In the genomic region with DNA sequence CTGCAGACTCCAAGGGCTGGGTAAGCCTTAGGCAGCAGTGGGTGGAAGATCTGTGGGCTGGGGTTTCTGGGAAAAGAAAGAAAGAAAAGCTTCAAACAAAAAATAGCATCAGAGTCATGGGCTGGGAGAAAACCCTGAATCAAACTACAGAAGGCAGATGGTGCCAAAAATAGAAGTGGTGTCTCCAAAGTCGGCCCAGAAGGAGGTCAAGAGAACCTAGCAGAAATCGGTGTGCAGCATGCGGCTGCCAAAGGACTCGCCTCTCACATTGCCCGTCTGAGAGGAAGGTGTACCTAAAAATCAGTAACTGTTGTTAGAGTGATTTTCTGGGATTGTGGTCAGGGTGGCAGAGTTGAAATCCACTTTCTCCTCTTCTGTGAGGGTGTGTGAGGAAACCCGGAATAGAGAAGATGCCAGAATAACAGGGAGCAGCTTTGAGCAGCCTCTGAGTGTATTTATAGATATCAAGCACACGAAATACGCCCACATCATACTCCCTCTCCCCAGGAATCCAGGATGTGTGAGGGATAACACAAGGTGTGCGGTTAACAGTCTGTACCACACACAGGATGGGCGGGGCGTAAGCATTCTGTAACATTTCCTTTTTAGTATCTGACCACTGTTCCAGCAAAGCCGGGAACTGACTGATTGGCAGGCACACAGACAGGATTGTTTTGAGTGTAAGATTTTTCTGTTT, we compare ENCODE assay signal across 10 mouse cellular contexts. TPM values are rescaled to one million over a fixed set of nuclear protein-coding genes. Genes with fewer than 3 reads are reported as not detected.
A peak's percentile ranks its signal among the peaks of the same experiment; 100 is the strongest.
DNase-seq lines count a peak whose midpoint lies in the region; ATAC-seq and TF ChIP-seq lines count a peak whose summit lies in the region.
"Had no signal": no experiment of that assay in that cellular context is flagged by ENCODE, and none has a peak within 500 bp of the region (broad histone marks: within the 10 kb centered on the region; RNA-seq: fewer than 3 reads in every experiment).

No protein-coding gene starts in this region.

- 77% methylated on average over 12 of the region's 12 CpGs for WGBS in intestine, embryonic 15.5 days
- 73% methylated on average over 12 of the region's 12 CpGs for WGBS in intestine, postnatal 0 days
- 90% methylated on average over 12 of the region's 12 CpGs for WGBS in midbrain, embryonic 11.5 days

- H3K9me3 ChIP-seq in intestine, embryonic 15.5 days: no peaks in the 10 kb centered on the region
- no peaks in the 10 kb centered on the region for H3K9me3 ChIP-seq in intestine, postnatal 0 days (ENCODE audit: control insufficient read depth)
- H3K9me3 ChIP-seq in midbrain, embryonic 11.5 days (ENCODE audit: control insufficient read depth, low read length): no peaks in the 10 kb centered on the region

- peak; percentile 33 for DNase-seq in cerebellum, adult 9-11 months
- no peak for DNase-seq in kidney, adult 9 months
- no peak for DNase-seq in neural tube, embryonic 10.5 days (ENCODE audit: extremely low spot score, low spot score)
- DNase-seq in midbrain, embryonic 11.5 days (ENCODE audit: low spot score, missing footprints): no peak

- 0 out of 2 replicates have a peak, but pooled peaks have one; percentile 25 for ATAC-seq in intestine, embryonic 15.5 days
- no peak for ATAC-seq in intestine, postnatal 0 days
- ATAC-seq in hematopoietic stem cell, adult 5-6 weeks (replicated peaks in 1 of 2; ENCODE audit: insufficient read depth in 1 of 2, low FRiP score in 2 of 2, low TSS enrichment in 1 of 2, low read depth in 1 of 2, poor library complexity in 2 of 2, severe bottlenecking in 2 of 2): peak; percentile 94
- peak; percentile 94 for ATAC-seq in megakaryocyte, adult 5-6 weeks (ENCODE audit: poor library complexity, severe bottlenecking)
- ATAC-seq in midbrain, embryonic 11.5 days (ENCODE audit: low FRiP score): no peak

- H3K4me2 ChIP-seq in intestine, embryonic 15.5 days (replicated peaks): no peak overlapping the region
- H3K4me2 ChIP-seq in intestine, postnatal 0 days (replicated peaks; ENCODE audit: low read depth): no peak overlapping the region
- no peak overlapping the region for H3K4me2 ChIP-seq in midbrain, embryonic 11.5 days
- H3K4me2 ChIP-seq: embryonic facial prominence, embryonic 12.5 days; limb, embryonic 13.5 days had no signal

- no peaks in the 10 kb centered on the region for H3K27me3 ChIP-seq in intestine, embryonic 15.5 days (replicated peaks)
- H3K27me3 ChIP-seq in intestine, postnatal 0 days (replicated peaks; ENCODE audit: control insufficient read depth, insufficient read depth, low read length): no peaks in the 10 kb centered on the region
- H3K27me3 ChIP-seq in midbrain, embryonic 11.5 days (ENCODE audit: control insufficient read depth, insufficient read depth, low read length): no peaks in the 10 kb centered on the region
- H3K27me3 ChIP-seq: embryonic facial prominence, embryonic 12.5 days; limb, embryonic 13.5 days had no signal

- no peaks in the 10 kb centered on the region for H3K36me3 ChIP-seq in intestine, embryonic 15.5 days
- no peaks in the 10 kb centered on the region for H3K36me3 ChIP-seq in intestine, postnatal 0 days (ENCODE audit: control insufficient read depth, insufficient read depth)
- no peaks in the 10 kb centered on the region for H3K36me3 ChIP-seq in midbrain, embryonic 11.5 days (ENCODE audit: control insufficient read depth, insufficient read depth, low read length)
- H3K36me3 ChIP-seq: embryonic facial prominence, embryonic 12.5 days; limb, embryonic 13.5 days had no signal

- H3K4me3 ChIP-seq in intestine, embryonic 15.5 days (replicated peaks): no peak overlapping the region
- H3K4me3 ChIP-seq in intestine, postnatal 0 days (ENCODE audit: low read depth, low read length): no peak overlapping the region
- H3K4me3 ChIP-seq in midbrain, embryonic 11.5 days (ENCODE audit: low read depth, low read length): no peak overlapping the region
- H3K4me3 ChIP-seq: embryonic facial prominence, embryonic 12.5 days; limb, embryonic 13.5 days had no signal

- H3K27ac ChIP-seq in intestine, embryonic 15.5 days: no peak overlapping the region
- H3K27ac ChIP-seq in intestine, postnatal 0 days (ENCODE audit: low read depth, low read length): no peak overlapping the region
- no peak overlapping the region for H3K27ac ChIP-seq in midbrain, embryonic 11.5 days (ENCODE audit: low read depth, low read length)
- H3K27ac ChIP-seq: embryonic facial prominence, embryonic 12.5 days; limb, embryonic 13.5 days had no signal

- no peaks in the 10 kb centered on the region for H3K4me1 ChIP-seq in intestine, embryonic 15.5 days (replicated peaks)
- H3K4me1 ChIP-seq in intestine, postnatal 0 days (replicated peaks; ENCODE audit: control insufficient read depth, insufficient read depth, low read length): no peaks in the 10 kb centered on the region
- H3K4me1 ChIP-seq in midbrain, embryonic 11.5 days (ENCODE audit: control insufficient read depth, insufficient read depth, low read length): no peaks in the 10 kb centered on the region
- H3K4me1 ChIP-seq: embryonic facial prominence, embryonic 12.5 days; limb, embryonic 13.5 days had no signal

- TF ChIP-seq CTCF in intestine, postnatal 0 days (IDR thresholded peaks at IDR 0.05; ENCODE audit: low read depth): no peak

- no peak overlapping the region for H3K9ac ChIP-seq in intestine, embryonic 15.5 days
- no peak overlapping the region for H3K9ac ChIP-seq in intestine, postnatal 0 days (ENCODE audit: low read depth, low read length)
- no peak overlapping the region for H3K9ac ChIP-seq in midbrain, embryonic 11.5 days (ENCODE audit: low read length)
- H3K9ac ChIP-seq: embryonic facial prominence, embryonic 12.5 days; limb, embryonic 13.5 days had no signal

RNA-seq across cellular contexts. Expression of a gene that starts 21.8 kb away (rescaled TPM):
- 19.5 and 21.4 TPM in 2 replicates for polyA plus RNA-seq in intestine, embryonic 15.5 days (2015; fragmentation: Nextera tagmentation; extraction: Ambion mirVana)
- polyA plus RNA-seq in intestine, postnatal 0 days (2015; fragmentation: Nextera tagmentation; extraction: Ambion mirVana): 9.9 and 10.7 TPM in 2 replicates
- 20.2 and 21.3 TPM in 2 replicates for total RNA-seq in hematopoietic stem cell, adult 5-6 weeks (2017)
- 17.5 and 18.8 TPM in 2 replicates for total RNA-seq in megakaryocyte, adult 5-6 weeks (2015)
- total RNA-seq in megakaryocyte, adult 5-6 weeks (2017): 20.9 and 23.1 TPM in 2 replicates
- polyA plus RNA-seq in midbrain, embryonic 11.5 days (2014; fragmentation: Nextera tagmentation; extraction: Ambion mirVana): 18.9 and 19.4 TPM in 2 replicates

Comparison
In these comparisons a context has a peak if more than half of its experiments do, and no peak if none do; other contexts are left out.
1. ATAC-seq: peak in intestine, embryonic 15.5 days (single experiment), hematopoietic stem cell, adult 5-6 weeks (2 of 2) and megakaryocyte, adult 5-6 weeks (single experiment); none in intestine, postnatal 0 days (single experiment) and midbrain, embryonic 11.5 days (single experiment).